Mouse (Mus musculus) liver, postnatal 0 days (tissue): Measurements from ENCODE around the gene Gm16181.

Experiments
- CTCF ChIP-seq: sonication (generic); IDR thresholded peaks from 2 replicates; pipeline ENCODE4 v1.5.1; 2016; ENCODE audit warnings: antibody characterized with exemption, low read depth
- EP300 ChIP-seq: IDR thresholded peaks from 2 replicates; pipeline ENCODE4 v1.6.1; 2016; ENCODE audit warnings: antibody characterized with exemption, low read depth, mild to moderate bottlenecking

DNA sequence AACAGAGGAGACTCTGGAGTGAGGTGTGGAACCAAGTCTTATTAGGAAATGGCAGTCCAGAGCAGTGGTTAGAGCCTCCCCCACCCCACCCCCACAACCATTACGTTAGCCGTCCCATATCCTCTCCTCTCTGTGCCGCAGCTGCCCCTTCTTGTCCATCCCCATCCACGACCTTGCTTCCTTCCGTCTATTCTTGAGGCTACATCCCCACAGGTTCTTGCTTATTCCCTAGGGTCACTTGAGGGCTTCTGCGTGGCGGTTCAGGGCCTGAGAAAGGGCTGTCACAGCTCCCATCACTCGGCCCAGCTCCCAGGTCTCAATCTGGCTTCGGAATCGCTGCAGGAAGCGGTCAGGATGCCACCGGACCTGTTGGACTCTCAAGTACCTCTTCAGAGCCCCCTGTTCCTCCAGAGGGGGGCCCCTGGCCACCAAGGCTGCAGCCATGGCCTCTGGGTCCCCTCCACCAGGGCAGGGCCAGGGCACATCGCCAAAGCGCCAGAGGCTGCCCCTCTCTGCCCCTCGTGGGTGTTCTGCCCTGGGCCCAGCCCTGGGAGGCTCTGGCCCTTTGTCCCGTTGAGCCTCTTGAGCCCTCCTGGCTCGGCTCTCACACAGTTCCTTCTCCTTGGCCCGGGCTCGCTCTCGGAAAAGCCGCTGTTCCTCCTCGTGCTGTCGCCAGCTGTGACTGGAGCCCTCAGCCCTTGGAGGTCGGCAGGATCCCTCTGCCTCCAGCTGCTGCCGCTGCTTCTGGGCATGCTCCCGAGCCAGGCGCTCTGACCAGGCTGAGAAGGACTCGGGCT, at the start of gene Gm16181:
- no peak for TF ChIP-seq CTCF
- TF ChIP-seq EP300, result no peak
